Mouse (Mus musculus) hindbrain, embryonic 14.5 days (tissue): Measurements from ENCODE around the gene Bahd1. TPM values are rescaled to one million over a fixed set of nuclear protein-coding genes. Genes with fewer than 3 reads are reported as not detected.

ENCODE experiments used
- polyA plus RNA-seq: library from polyadenylated mRNA; unstranded; fragments of >200 nt; fragmentation: Nextera tagmentation; extraction: Ambion mirVana; gene quantifications from 2 replicates; pipeline ENCODE4 v1.2.1, GENCODE M21; 2014

Bahd1 gene
- polyA plus RNA-seq, 1 experiment from 2014 or later = 2.7 TPM

Other genes starting within 250 kb of the Bahd1 start
- 39.9 and 41.7 TPM in 2 replicates for gene Pak6, start 237.1 kb upstream of the Bahd1 start, polyA plus RNA-seq
- not detected in 2 replicates for gene Ankrd63, start 196.4 kb upstream of the Bahd1 start, polyA plus RNA-seq
- gene Plcb2, start 171.9 kb upstream of the Bahd1 start, polyA plus RNA-seq = 0.54 and 0.69 TPM in 2 replicates
- gene Inafm2, start 154.6 kb upstream of the Bahd1 start, polyA plus RNA-seq = 29.5 and 30.6 TPM in 2 replicates
- gene Ccdc9b, start 137.7 kb upstream of the Bahd1 start, polyA plus RNA-seq = 0.48 and 0.87 TPM in 2 replicates
- not detected in 2 replicates for gene Phgr1, start 127.6 kb upstream of the Bahd1 start, polyA plus RNA-seq
- gene Disp2, start 120.7 kb upstream of the Bahd1 start, polyA plus RNA-seq = 65.8 and 79.2 TPM in 2 replicates
- gene Knstrn, start 86.4 kb upstream of the Bahd1 start, polyA plus RNA-seq = 16.1 and 25.1 TPM in 2 replicates
- gene Ivd, start 38.4 kb upstream of the Bahd1 start, polyA plus RNA-seq = 36.4 and 38.1 TPM in 2 replicates
- 7.7 and 8.7 TPM in 2 replicates for gene Chst14, start 26.1 kb downstream of the Bahd1 start, polyA plus RNA-seq
- 36.0 and 36.5 TPM in 2 replicates for gene Ccdc32, start 129.0 kb downstream of the Bahd1 start, polyA plus RNA-seq
- 3.6 and 3.9 TPM in 2 replicates for gene Rpusd2, start 134.4 kb downstream of the Bahd1 start, polyA plus RNA-seq
- gene Knl1, start 146.7 kb downstream of the Bahd1 start, polyA plus RNA-seq = 6.6 and 8.3 TPM in 2 replicates
- 8.3 and 11.6 TPM in 2 replicates for gene Rad51, start 212.4 kb downstream of the Bahd1 start, polyA plus RNA-seq